Mouse (Mus musculus): ENCODE data around the gene Sfxn2. TPM values are rescaled to one million over a fixed set of nuclear protein-coding genes. Genes with fewer than 3 reads are reported as not detected.
"Not testable (repeated sequence)": the region's sequence is repeated elsewhere in the genome, so short reads cannot be mapped to it uniquely, and the experiment has no call there.

The Sfxn2 gene
- polyA plus RNA-seq, 1 experiment from 2014 or later = 10.2 TPM

DNA sequence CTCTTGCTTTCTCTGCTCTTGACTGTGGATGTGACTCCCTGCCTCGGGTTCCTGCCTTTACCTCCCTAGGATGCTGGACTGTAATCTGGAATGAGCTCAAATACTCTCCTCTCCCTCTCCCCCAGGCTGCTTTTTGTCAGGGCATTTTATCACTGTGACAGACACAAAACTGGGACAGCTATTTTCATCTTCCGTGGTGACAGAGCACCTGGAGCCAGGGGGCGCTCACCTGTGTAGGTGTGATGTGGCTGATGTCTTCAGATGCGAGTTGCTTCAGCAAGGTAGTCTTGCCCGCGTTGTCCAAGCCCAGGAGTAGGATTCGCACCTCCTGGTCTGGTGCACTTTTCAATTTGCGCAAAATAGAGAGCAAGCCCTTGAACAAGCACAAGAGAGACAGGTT is 15.2 kb upstream of the Sfxn2 start:
- H3K27ac ChIP-seq (replicated peaks; ENCODE audit: low read depth, low read length) = no peak overlapping the region
- peaks cover 45% of the 10 kb centered on the region for H3K36me3 ChIP-seq (ENCODE audit: control insufficient read depth, insufficient read depth, low read length)
- H3K9ac ChIP-seq (replicated peaks; ENCODE audit: low read length) = no peak overlapping the region
- WGBS = 81% methylated on average over 8 of the region's 8 CpGs
- H3K27me3 ChIP-seq (ENCODE audit: control insufficient read depth, insufficient read depth, low read length) = no peaks in the 10 kb centered on the region
- no peak overlapping the region for H3K4me2 ChIP-seq (ENCODE audit: low read length)
- no peak overlapping the region for H3K4me3 ChIP-seq (replicated peaks; ENCODE audit: low read depth, low read length)
- H3K9me3 ChIP-seq (ENCODE audit: control insufficient read depth, low read length) = no peaks in the 10 kb centered on the region
- peaks cover 5% of the 10 kb centered on the region; the same call in 1 of the 2 replicates for H3K4me1 ChIP-seq (ENCODE audit: control insufficient read depth, insufficient read depth, low read length)
- ATAC-seq (ENCODE audit: low FRiP score, low TSS enrichment) = no peak
- DNase-seq = no peak

DNA sequence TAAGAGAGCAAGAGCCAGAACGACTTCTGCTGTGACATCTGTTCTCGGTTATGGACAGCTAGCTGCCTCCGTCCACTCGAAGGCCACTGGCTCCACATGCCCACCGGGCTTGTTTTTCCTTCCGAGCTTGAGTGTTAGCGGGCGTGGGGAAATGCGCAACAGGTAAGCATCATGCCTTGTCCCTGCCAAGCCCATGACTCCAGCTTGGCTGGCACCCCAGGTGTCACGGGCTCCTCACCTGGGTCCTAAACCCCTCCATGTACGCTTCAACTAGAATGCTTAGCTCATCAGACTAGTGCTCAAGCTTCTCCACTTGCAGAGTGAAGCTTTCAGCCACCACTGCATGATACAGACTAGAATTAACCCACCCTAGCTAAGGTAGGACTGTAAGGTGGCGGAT is 14.5 kb upstream of the Sfxn2 start:
- Histone ChIP-seq H3K9me3 (ENCODE audit: control insufficient read depth, low read length) (no peaks in the 10 kb centered on the region), H3K27me3 (ENCODE audit: control insufficient read depth, insufficient read depth, low read length) (no peaks in the 10 kb centered on the region), H3K4me2 (ENCODE audit: low read length) (no peak overlapping the region), H3K36me3 (ENCODE audit: control insufficient read depth, insufficient read depth, low read length) (peaks cover 45% of the 10 kb centered on the region), H3K4me3 (replicated peaks; ENCODE audit: low read depth, low read length) (no peak overlapping the region), H3K4me1 (ENCODE audit: control insufficient read depth, insufficient read depth, low read length) (peaks cover 4% of the 10 kb centered on the region; the same call in 1 of the 2 replicates), H3K27ac (replicated peaks; ENCODE audit: low read depth, low read length) (no peak overlapping the region), H3K9ac (replicated peaks; ENCODE audit: low read length) (no peak overlapping the region)
- WGBS = 78% methylated on average over 12 of the region's 12 CpGs
- ATAC-seq (ENCODE audit: low FRiP score, low TSS enrichment) (no peak), DNase-seq (no peak)

DNA sequence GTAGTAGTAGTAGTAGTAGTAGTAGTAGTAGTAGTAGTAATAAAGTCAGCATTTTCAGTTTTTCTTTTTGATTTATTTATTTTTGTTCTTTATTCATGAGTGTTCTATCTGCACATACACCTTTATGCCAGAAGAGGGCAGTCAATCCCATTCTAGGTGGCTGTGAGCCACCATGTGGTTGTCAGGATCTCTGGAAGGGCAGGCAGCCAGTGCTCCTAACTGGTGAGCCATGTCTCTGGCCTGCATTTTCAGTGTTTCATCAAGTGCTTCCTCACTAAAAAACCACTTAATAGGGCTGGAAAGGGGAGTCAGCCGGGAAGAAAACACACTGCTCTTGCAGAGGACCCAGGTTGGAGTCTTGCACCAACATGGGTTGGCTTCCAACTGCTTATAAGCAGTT is 11.0 kb upstream of the Sfxn2 start:
- Histone ChIP-seq H3K4me2 (ENCODE audit: low read length) (no peak overlapping the region), H3K9ac (replicated peaks; ENCODE audit: low read length) (no peak overlapping the region), H3K4me1 (ENCODE audit: control insufficient read depth, insufficient read depth, low read length) (no peaks in the 10 kb centered on the region), H3K36me3 (ENCODE audit: control insufficient read depth, insufficient read depth, low read length) (peaks cover 15% of the 10 kb centered on the region), H3K9me3 (ENCODE audit: control insufficient read depth, low read length) (no peaks in the 10 kb centered on the region), H3K27ac (replicated peaks; ENCODE audit: low read depth, low read length) (no peak overlapping the region), H3K4me3 (replicated peaks; ENCODE audit: low read depth, low read length) (no peak overlapping the region), H3K27me3 (ENCODE audit: control insufficient read depth, insufficient read depth, low read length) (no peaks in the 10 kb centered on the region)
- DNase-seq (peak; percentile 82), ATAC-seq (ENCODE audit: low FRiP score, low TSS enrichment) (no peak)
- 31% methylated on average over 1 of the region's 1 CpGs for WGBS

DNA sequence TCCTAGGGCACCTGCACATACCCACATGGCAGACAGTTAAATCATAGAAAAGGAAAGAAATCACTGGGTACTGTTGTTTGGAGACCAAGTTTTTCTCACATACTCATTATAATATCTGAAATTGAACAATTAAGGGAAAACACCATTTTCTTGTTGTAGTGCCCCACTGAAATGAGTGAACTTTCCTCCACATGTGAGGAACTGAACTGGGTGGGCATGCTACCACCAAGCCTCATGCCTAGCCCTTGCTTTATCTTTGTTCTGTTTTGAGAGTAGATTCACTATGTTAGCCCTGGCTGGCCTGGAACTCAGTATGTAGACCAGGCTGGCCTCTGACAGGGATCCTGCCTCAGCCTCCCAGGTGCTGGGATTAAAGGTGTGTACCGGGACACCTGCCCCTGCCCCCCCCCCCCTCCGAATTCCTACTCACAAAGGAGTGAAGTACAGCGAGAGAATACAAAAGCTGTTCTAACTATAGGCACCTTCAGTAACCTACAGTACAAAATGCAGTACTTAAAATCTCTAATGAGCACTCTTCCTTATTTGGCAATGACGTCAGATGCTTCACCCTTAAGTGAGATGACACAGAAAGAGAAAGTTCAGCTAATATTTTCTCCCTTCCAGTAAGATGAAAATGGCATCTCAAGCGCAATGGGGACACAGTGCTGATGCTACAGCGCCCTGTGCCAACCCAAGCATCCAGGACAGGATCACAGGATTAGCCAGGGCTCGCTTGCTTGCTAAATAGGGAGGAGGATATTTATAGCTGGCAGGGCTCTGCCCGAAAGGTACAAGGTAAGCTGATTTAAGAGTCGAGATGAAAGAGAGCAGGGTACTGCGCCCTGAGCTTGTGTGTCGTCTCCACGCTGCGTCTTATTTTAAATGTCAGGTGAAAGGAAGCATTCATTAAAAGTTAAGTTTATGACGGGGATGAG is 10.3 kb upstream of the Sfxn2 start:
- Histone ChIP-seq H3K9me3 (ENCODE audit: control insufficient read depth, low read length) (no peaks in the 10 kb centered on the region), H3K4me3 (replicated peaks; ENCODE audit: low read depth, low read length) (no peak overlapping the region), H3K4me1 (ENCODE audit: control insufficient read depth, insufficient read depth, low read length) (no peaks in the 10 kb centered on the region), H3K9ac (replicated peaks; ENCODE audit: low read length) (no peak overlapping the region), H3K4me2 (ENCODE audit: low read length) (no peak overlapping the region), H3K27ac (replicated peaks; ENCODE audit: low read depth, low read length) (no peak overlapping the region), H3K36me3 (ENCODE audit: control insufficient read depth, insufficient read depth, low read length) (peaks cover 8% of the 10 kb centered on the region), H3K27me3 (ENCODE audit: control insufficient read depth, insufficient read depth, low read length) (no peaks in the 10 kb centered on the region)
- ATAC-seq (ENCODE audit: low FRiP score, low TSS enrichment) (no peak), DNase-seq (no peak)
- 89% methylated on average over 14 of the region's 14 CpGs for WGBS

DNA sequence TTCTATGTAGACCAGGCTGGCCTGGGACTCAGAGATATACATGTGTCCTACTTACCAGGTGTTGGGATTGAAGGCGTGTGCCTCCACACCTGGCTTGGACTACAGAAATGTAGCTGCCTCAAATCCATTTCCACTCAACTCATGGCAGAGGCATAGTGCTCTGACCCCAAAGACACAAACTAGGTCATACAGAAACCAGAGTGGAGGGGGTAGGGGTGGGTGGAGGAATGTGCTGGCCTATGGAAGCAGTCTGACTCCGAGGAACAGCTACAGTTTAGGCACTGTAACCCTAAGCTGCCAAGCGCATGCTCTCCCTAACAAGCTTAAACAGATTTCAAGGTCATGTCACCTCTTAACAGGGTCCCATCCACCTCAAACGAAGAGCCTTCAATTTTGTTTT is 9.6 kb upstream of the Sfxn2 start:
- no peak overlapping the region for H3K4me3 ChIP-seq (replicated peaks; ENCODE audit: low read depth, low read length)
- no peak overlapping the region for H3K27ac ChIP-seq (replicated peaks; ENCODE audit: low read depth, low read length)
- H3K4me2 ChIP-seq (ENCODE audit: low read length) = no peak overlapping the region
- H3K9ac ChIP-seq (replicated peaks; ENCODE audit: low read length) = no peak overlapping the region
- ATAC-seq (ENCODE audit: low FRiP score, low TSS enrichment) (no peak), DNase-seq (no peak)
- H3K27me3 ChIP-seq (ENCODE audit: control insufficient read depth, insufficient read depth, low read length) = no peaks in the 10 kb centered on the region
- no peaks in the 10 kb centered on the region for H3K9me3 ChIP-seq (ENCODE audit: control insufficient read depth, low read length)
- H3K36me3 ChIP-seq (ENCODE audit: control insufficient read depth, insufficient read depth, low read length) = 0 out of 2 replicates have a peak, but pooled peaks cover 4% of the 10 kb centered on the region
- 94% methylated on average over 4 of the region's 4 CpGs for WGBS
- H3K4me1 ChIP-seq (ENCODE audit: control insufficient read depth, insufficient read depth, low read length) = no peaks in the 10 kb centered on the region

DNA sequence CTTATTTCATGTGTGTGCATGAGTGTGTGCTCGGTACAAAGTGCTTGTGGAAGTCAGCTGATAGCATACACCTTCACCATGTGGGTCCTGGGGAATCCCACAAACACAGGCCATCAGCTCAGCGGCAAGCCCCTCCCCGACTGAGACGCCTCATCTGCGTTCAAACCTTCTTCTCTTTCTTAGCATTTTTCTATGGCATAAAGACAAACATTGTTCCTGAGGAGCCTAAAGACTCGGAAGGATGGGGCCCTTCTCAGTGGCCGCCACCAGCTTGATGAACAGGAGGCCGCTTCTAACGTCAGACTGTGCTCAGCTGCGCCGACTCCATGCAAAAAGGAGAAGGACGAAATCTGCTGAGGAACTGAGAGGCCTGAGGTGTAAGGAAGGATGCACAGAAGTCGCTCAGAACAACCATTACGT is 9.1 kb upstream of the Sfxn2 start:
- no peak overlapping the region for H3K27ac ChIP-seq (replicated peaks; ENCODE audit: low read depth, low read length)
- H3K9me3 ChIP-seq (ENCODE audit: control insufficient read depth, low read length) = no peaks in the 10 kb centered on the region
- DNase-seq = no peak
- H3K4me3 ChIP-seq (replicated peaks; ENCODE audit: low read depth, low read length) = no peak overlapping the region
- 0 out of 2 replicates have a peak, but pooled peaks cover 4% of the 10 kb centered on the region for H3K36me3 ChIP-seq (ENCODE audit: control insufficient read depth, insufficient read depth, low read length)
- H3K4me2 ChIP-seq (ENCODE audit: low read length) = no peak overlapping the region
- 67% methylated on average over 14 of the region's 14 CpGs for WGBS
- H3K27me3 ChIP-seq (ENCODE audit: control insufficient read depth, insufficient read depth, low read length) = no peaks in the 10 kb centered on the region
- no peak for ATAC-seq (ENCODE audit: low FRiP score, low TSS enrichment)
- no peaks in the 10 kb centered on the region for H3K4me1 ChIP-seq (ENCODE audit: control insufficient read depth, insufficient read depth, low read length)
- no peak overlapping the region for H3K9ac ChIP-seq (replicated peaks; ENCODE audit: low read length)

DNA sequence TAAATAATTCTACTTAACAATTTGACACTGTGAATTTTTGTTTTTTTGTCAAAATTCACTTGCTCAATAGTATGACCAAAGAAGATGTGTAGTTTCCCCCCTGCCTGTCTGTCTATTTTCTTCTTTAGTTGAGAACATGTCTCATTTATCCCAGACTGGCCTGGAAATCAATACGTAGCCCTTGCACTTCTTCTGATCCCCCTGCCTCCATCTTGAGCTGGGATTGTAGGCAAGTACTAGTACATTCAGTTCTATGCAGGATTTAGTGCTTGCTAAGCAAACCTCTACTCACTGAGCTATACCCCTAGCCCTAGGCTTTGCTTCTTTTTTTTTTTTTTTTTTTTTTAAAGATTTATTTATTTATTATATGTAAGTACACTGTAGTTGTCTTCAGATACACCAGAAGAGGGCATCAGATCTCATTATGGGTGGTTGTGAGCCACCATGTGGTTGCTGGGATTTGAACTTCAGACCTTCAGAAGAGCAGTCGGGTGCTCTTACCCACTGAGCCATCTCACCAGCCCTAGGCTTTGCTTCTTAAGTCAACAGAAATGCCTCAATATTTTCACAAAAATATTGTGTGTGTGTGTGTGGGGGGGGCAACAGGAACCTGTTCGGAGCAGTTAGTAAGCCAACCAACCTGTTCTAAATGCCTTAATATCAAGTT is 1.8 kb upstream of the Sfxn2 start:
- DNase-seq; H3K9me3 ChIP-seq (ENCODE audit: control insufficient read depth, low read length); H3K9ac ChIP-seq (replicated peaks; ENCODE audit: low read length); H3K36me3 ChIP-seq (ENCODE audit: control insufficient read depth, insufficient read depth, low read length); ATAC-seq (ENCODE audit: low FRiP score, low TSS enrichment); H3K27me3 ChIP-seq (ENCODE audit: control insufficient read depth, insufficient read depth, low read length): not testable (repeated sequence)
- Histone ChIP-seq H3K27ac (replicated peaks; ENCODE audit: low read depth, low read length) (0 out of 2 replicates have a peak overlapping the region, but pooled peaks have one; percentile 75), H3K4me2 (ENCODE audit: low read length) (peak overlapping the region; percentile 79), H3K4me1 (ENCODE audit: control insufficient read depth, insufficient read depth, low read length) (peaks cover 11% of the 10 kb centered on the region), H3K4me3 (replicated peaks; ENCODE audit: low read depth, low read length) (peak overlapping the region; percentile 56)
- 83% methylated on average over 3 of the region's 3 CpGs for WGBS

DNA sequence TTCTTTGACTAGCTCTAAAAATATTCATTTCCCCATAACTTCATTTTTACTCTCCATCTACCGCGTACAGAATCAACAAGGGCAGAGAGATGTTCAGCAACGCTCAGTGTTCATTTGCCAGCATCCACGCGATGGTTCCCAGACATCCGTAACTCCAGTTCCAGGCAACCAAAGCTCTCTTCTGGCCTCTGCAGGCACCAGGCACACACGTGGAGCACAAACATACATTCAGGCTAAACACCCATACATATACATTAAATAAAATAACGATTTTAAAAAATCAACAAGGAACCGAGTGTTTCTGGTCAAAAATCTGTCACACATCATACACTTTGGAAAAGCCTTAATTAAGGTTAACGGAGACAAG is 1.3 kb upstream of the Sfxn2 start:
- ATAC-seq (ENCODE audit: low FRiP score, low TSS enrichment) (no peak), DNase-seq (peak; percentile 41)
- Histone ChIP-seq H3K4me2 (ENCODE audit: low read length) (peak overlapping the region; percentile 79), H3K27ac (replicated peaks; ENCODE audit: low read depth, low read length) (peak overlapping the region; percentile 75; the same call in 1 of the 2 replicates), H3K9ac (replicated peaks; ENCODE audit: low read length) (peak overlapping the region; percentile 53), H3K9me3 (ENCODE audit: control insufficient read depth, low read length) (no peaks in the 10 kb centered on the region), H3K27me3 (ENCODE audit: control insufficient read depth, insufficient read depth, low read length) (no peaks in the 10 kb centered on the region), H3K4me1 (ENCODE audit: control insufficient read depth, insufficient read depth, low read length) (peaks cover 11% of the 10 kb centered on the region), H3K4me3 (replicated peaks; ENCODE audit: low read depth, low read length) (peak overlapping the region; percentile 56), H3K36me3 (ENCODE audit: control insufficient read depth, insufficient read depth, low read length) (no peaks in the 10 kb centered on the region)
- WGBS = 10% methylated on average over 10 of the region's 10 CpGs

All from midbrain, embryonic 14.5 days (tissue).